Mouse (Mus musculus): Measurements from ENCODE around the gene Slc6a16. TPM values are rescaled to one million over a fixed set of nuclear protein-coding genes. Genes with fewer than 3 reads are reported as not detected.
A peak's percentile ranks its signal among the peaks of the same experiment; 100 is the strongest.

Slc6a16 gene
- total RNA-seq, 1 experiment = 12.7 TPM

GRCm38 (mm10) chr7:45297563-45297962 is 56.7 kb downstream of the Slc6a16 start:
- H3K36me3 ChIP-seq (ENCODE audit: control insufficient read depth, insufficient read depth, low read length, poor library complexity, severe bottlenecking) = no peaks in the 10 kb centered on the region
- H3K27ac ChIP-seq (ENCODE audit: insufficient read depth, low read depth, low read length, poor library complexity, severe bottlenecking) = no peak overlapping the region
- in situ Hi-C loops (cut with MboI; ENCODE audit: low sequenced_read_pairs in 2 of 2, unreplicated experiment in 2 of 2) = no loop called here
- DNase-seq (ENCODE audit: low read depth, low spot score) = no peak
- no peak for TF ChIP-seq ZNF384 (IDR thresholded peaks at IDR 0.05; ENCODE audit: low read depth, low read length)
- no peak for TF ChIP-seq MAFK (IDR thresholded peaks at IDR 0.05; ENCODE audit: insufficient read depth, low read depth, low read length)
- TF ChIP-seq CHD2 (IDR thresholded peaks at IDR 0.05; ENCODE audit: low read depth, low read length) = no peak
- TF ChIP-seq ZC3H11A (IDR thresholded peaks at IDR 0.05; ENCODE audit: borderline replicate concordance, low read depth, low read length) = no peak
- no peak for TF ChIP-seq HCFC1 (IDR thresholded peaks at IDR 0.05; ENCODE audit: borderline replicate concordance, insufficient read depth, low read length)
- no peaks in the 10 kb centered on the region for H3K9me3 ChIP-seq (ENCODE audit: control insufficient read depth, insufficient read depth, low read depth, low read length)
- H3K9ac ChIP-seq (ENCODE audit: insufficient read depth, low read depth, low read length, poor library complexity, severe bottlenecking) = no peak overlapping the region
- no peak overlapping the region for H3K4me3 ChIP-seq (ENCODE audit: insufficient read depth in 1 of 2, low read depth in 1 of 2, low read length in 2 of 2, poor library complexity in 1 of 2, severe bottlenecking in 1 of 2)
- peaks cover 0 to 3% of the 10 kb centered on the region in 2 experiments; a peak in 2 of 4 replicates for H3K4me1 ChIP-seq (ENCODE audit: control insufficient read depth in 2 of 2, insufficient read depth in 2 of 2, low read length in 2 of 2, poor library complexity in 1 of 2)

DNA sequence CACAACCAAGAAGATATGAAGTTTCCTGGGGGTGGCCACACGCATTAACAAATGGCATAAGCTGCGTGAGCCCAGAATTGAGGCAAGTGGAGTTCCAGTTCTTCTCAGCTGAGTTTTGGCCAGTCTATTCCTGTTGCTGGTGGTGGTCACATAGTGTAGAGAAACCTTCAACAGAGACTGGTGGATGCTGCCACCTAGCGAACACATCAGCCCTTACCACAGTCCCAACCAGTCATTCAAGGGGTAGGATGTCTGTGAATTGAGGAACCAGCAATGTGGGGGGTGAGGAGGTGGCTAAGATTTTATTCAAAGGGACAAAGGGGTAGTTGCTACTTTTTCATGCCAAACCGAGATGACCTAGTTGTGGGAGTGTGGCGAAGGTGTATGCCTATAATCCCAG is 58.9 kb downstream of the Slc6a16 start:
- H3K4me1 ChIP-seq (ENCODE audit: control insufficient read depth in 2 of 2, insufficient read depth in 2 of 2, low read length in 2 of 2, poor library complexity in 1 of 2) = peaks cover 0 to 6% of the 10 kb centered on the region in 2 experiments; a peak in 2 of 4 replicates
- peak; percentile 60 for DNase-seq (ENCODE audit: low read depth, low spot score)
- H3K27ac ChIP-seq (ENCODE audit: insufficient read depth, low read depth, low read length, poor library complexity, severe bottlenecking) = no peak overlapping the region
- no peaks in the 10 kb centered on the region for H3K9me3 ChIP-seq (ENCODE audit: control insufficient read depth, insufficient read depth, low read depth, low read length)
- H3K9ac ChIP-seq (ENCODE audit: insufficient read depth, low read depth, low read length, poor library complexity, severe bottlenecking) = no peak overlapping the region
- in situ Hi-C loops (cut with MboI; ENCODE audit: low sequenced_read_pairs in 2 of 2, unreplicated experiment in 2 of 2) = no loop called here
- H3K36me3 ChIP-seq (ENCODE audit: control insufficient read depth, insufficient read depth, low read length, poor library complexity, severe bottlenecking) = peaks cover 8% of the 10 kb centered on the region; the same call in 1 of the 2 replicates
- TF ChIP-seq HCFC1 (IDR thresholded peaks at IDR 0.05; ENCODE audit: borderline replicate concordance, insufficient read depth, low read length) (no peak), CHD2 (IDR thresholded peaks at IDR 0.05; ENCODE audit: low read depth, low read length) (no peak), ZNF384 (IDR thresholded peaks at IDR 0.05; ENCODE audit: low read depth, low read length) (no peak), MAFK (IDR thresholded peaks at IDR 0.05; ENCODE audit: insufficient read depth, low read depth, low read length) (no peak), ZC3H11A (IDR thresholded peaks at IDR 0.05; ENCODE audit: borderline replicate concordance, low read depth, low read length) (no peak)
- H3K4me3 ChIP-seq (ENCODE audit: insufficient read depth in 1 of 2, low read depth in 1 of 2, low read length in 2 of 2, poor library complexity in 1 of 2, severe bottlenecking in 1 of 2) = no peak overlapping the region

DNA sequence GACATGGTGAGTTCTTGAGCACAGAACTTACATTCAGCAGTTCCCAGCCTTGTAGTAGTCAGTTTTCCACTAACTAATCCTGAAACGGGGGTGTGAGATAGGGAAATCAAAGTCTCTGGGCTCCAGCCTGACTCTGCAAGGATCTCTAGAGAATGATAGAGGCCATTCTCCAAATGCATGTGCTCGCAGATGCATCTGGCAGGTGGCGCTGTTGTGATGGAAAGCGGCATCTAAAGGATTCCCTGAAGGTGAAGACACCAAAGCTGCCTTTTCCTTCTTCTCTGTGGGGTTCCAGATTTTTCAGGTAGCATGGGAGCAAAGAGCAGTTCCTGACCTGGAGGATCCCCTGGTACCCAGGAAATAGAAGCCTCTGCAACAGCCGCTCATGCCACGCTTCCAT is 59.4 kb downstream of the Slc6a16 start:
- TF ChIP-seq ZC3H11A (IDR thresholded peaks at IDR 0.05; ENCODE audit: borderline replicate concordance, low read depth, low read length) (no peak), ZNF384 (IDR thresholded peaks at IDR 0.05; ENCODE audit: low read depth, low read length) (no peak), MAFK (IDR thresholded peaks at IDR 0.05; ENCODE audit: insufficient read depth, low read depth, low read length) (no peak), HCFC1 (IDR thresholded peaks at IDR 0.05; ENCODE audit: borderline replicate concordance, insufficient read depth, low read length) (no peak), CHD2 (IDR thresholded peaks at IDR 0.05; ENCODE audit: low read depth, low read length) (no peak)
- no peak overlapping the region for H3K9ac ChIP-seq (ENCODE audit: insufficient read depth, low read depth, low read length, poor library complexity, severe bottlenecking)
- no peak overlapping the region for H3K27ac ChIP-seq (ENCODE audit: insufficient read depth, low read depth, low read length, poor library complexity, severe bottlenecking)
- in situ Hi-C loops (cut with MboI; ENCODE audit: low sequenced_read_pairs in 2 of 2, unreplicated experiment in 2 of 2) = no loop called here
- DNase-seq (ENCODE audit: low read depth, low spot score) = no peak
- H3K36me3 ChIP-seq (ENCODE audit: control insufficient read depth, insufficient read depth, low read length, poor library complexity, severe bottlenecking) = peaks cover 8% of the 10 kb centered on the region; the same call in 1 of the 2 replicates
- H3K4me1 ChIP-seq (ENCODE audit: control insufficient read depth in 2 of 2, insufficient read depth in 2 of 2, low read length in 2 of 2, poor library complexity in 1 of 2) = peaks cover 0 to 6% of the 10 kb centered on the region in 2 experiments; a peak in 2 of 4 replicates
- H3K9me3 ChIP-seq (ENCODE audit: control insufficient read depth, insufficient read depth, low read depth, low read length) = no peaks in the 10 kb centered on the region
- H3K4me3 ChIP-seq (ENCODE audit: insufficient read depth in 1 of 2, low read depth in 1 of 2, low read length in 2 of 2, poor library complexity in 1 of 2, severe bottlenecking in 1 of 2) = no peak overlapping the region

DNA sequence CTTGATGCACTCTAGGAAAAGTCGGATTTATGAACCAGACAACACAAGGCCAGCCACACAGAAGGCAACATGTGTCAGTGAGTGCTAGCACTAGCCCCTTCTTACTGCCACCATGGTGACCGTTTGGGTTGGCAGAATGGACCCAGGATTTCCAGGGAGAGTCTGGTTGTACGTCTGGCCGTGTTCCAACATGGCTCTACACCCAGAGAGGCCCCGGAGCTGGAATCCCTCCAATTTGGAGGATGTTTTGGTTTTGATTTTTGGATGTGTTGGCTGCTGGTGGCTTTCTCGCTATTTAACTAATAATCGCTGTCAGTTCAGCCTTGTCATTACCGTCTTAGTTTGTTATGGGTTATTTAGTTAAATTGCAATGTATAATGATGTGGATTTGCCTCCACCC is 61.7 kb downstream of the Slc6a16 start:
- Histone ChIP-seq H3K9me3 (ENCODE audit: control insufficient read depth, insufficient read depth, low read depth, low read length) (no peaks in the 10 kb centered on the region), H3K9ac (ENCODE audit: insufficient read depth, low read depth, low read length, poor library complexity, severe bottlenecking) (no peak overlapping the region), H3K4me1 (ENCODE audit: control insufficient read depth in 2 of 2, insufficient read depth in 2 of 2, low read length in 2 of 2, poor library complexity in 1 of 2) (peaks cover 0 to 6% of the 10 kb centered on the region in 2 experiments; a peak in 2 of 4 replicates), H3K27ac (ENCODE audit: insufficient read depth, low read depth, low read length, poor library complexity, severe bottlenecking) (no peak overlapping the region), H3K4me3 (ENCODE audit: insufficient read depth in 1 of 2, low read depth in 1 of 2, low read length in 2 of 2, poor library complexity in 1 of 2, severe bottlenecking in 1 of 2) (no peak overlapping the region), H3K36me3 (ENCODE audit: control insufficient read depth, insufficient read depth, low read length, poor library complexity, severe bottlenecking) (peaks cover 8% of the 10 kb centered on the region; the same call in 1 of the 2 replicates)
- in situ Hi-C loops (cut with MboI; ENCODE audit: low sequenced_read_pairs in 2 of 2, unreplicated experiment in 2 of 2) = no loop called here
- no peak for DNase-seq (ENCODE audit: low read depth, low spot score)
- TF ChIP-seq CHD2 (IDR thresholded peaks at IDR 0.05; ENCODE audit: low read depth, low read length) (no peak), MAFK (IDR thresholded peaks at IDR 0.05; ENCODE audit: insufficient read depth, low read depth, low read length) (no peak), ZNF384 (IDR thresholded peaks at IDR 0.05; ENCODE audit: low read depth, low read length) (no peak), ZC3H11A (IDR thresholded peaks at IDR 0.05; ENCODE audit: borderline replicate concordance, low read depth, low read length) (no peak), HCFC1 (IDR thresholded peaks at IDR 0.05; ENCODE audit: borderline replicate concordance, insufficient read depth, low read length) (no peak)

All from ES-E14 (cell line).